Mouse (Mus musculus): ENCODE measurements around the gene Hoxb1. TPM values are rescaled to one million over a fixed set of nuclear protein-coding genes. Genes with fewer than 3 reads are reported as not detected.

Hoxb1 gene
- total RNA-seq, 2 experiments from 2014 or later: not detected

DNA sequence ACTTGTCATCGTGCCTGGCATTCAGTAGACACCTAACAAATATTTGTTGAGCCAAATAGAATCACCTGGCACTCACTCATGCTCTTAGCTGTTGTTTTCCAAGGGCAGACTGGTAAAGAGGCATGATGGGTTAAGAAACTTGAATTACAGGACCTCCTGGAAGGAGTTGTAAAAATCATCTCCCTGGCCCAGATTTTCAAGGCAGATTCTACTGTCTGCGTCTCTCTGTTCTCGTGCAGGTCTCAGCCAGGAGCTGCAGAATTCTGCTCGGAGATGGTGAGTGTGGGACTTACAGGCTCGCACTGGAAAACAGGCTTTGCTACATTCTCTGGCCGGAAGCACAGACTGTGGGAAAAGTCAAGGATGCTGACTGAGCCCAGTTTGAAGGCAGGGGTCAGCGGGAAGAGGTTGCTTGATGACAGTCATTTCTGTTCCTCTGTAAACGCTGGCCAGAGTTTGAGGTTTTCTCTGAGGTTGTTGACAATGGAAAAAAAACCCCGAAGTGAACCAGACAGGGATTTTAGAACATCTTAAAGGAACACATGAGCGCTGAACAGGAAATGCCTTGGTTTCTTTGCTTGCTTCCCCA is 38.6 kb downstream of the Hoxb1 start:
- peak; percentile 50 for DNase-seq

DNA sequence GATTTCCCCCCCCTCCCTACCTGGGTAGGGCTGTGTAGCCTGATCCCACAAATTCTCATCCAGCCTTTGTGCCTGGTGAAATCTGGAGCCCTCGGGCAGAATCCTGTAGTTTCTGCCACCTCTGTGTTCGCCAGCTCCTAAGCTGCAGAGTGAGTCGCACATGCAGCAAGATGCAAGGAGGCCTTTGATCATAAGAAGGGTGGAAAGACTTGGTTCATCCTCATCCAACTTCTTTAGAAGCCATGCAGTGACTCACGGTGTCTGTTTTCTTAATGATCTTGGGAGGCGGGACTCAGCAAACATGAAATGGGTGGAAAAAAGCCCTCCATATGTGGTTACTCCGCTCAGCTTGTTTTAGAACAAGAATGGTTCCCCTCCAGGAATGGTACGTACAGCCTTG is 39.3 kb downstream of the Hoxb1 start:
- no peak for DNase-seq

DNA sequence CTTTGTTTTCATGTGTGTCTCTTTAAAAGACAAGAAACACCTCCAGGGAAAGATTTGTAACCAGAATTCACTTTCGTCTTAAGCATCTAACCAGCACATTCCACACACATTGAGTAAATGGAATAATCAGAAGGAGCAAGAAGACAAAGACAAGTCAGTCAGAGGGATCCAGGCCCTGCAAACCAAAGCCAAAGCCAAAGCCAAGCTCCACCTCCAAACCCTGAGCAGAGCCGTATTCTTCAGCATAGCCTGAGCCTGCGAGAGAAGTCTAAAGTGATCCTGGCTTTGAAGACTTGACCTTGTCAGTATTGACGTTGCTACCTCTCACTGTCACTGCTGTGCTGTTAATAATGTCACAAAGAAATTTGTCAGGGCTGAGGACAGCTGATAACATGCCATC is 40.0 kb downstream of the Hoxb1 start:
- DNase-seq: no peak

DNA sequence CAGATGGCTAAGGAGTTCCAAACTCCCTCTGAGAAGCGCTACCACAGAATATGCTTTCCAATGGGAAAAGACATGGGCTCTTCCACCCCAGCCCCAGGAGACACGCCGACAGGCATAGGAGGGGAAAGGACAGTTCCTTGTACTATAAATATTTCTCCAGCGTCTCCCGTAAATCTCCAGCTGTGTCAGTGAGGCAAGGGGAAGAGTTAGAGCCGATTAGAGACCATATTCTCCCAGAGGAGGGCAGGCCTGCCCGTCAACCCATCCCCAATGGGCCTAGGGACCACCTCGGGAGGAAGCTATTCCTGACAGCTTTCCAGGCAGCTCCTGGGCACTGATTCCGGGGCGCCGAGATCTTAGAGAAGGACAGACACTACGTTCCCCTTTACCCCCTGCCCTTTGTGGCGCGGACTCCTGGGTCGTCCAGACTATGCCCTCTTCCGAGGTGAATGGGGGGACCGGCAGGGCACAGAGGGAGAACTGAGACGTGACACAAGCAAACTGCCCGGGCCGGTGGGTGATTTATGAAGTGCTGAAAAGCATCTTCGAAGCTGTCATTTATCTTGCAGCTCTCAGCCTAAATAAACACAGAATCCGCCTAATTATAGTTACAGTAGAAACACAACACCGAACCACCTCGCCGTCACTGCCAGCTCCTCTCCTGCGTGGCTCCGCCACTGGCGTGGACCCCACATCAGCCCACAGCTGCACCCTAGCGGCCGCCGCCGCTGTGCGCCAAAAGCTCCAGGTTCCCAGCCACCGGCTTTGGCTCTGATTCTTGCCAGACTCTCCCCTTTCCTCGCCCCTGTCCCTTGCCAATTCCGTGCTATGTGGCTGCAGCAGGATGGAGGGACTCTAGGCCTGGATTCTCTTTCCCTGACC is 41.9 kb downstream of the Hoxb1 start:
- DNase-seq: peak; percentile 92

DNA sequence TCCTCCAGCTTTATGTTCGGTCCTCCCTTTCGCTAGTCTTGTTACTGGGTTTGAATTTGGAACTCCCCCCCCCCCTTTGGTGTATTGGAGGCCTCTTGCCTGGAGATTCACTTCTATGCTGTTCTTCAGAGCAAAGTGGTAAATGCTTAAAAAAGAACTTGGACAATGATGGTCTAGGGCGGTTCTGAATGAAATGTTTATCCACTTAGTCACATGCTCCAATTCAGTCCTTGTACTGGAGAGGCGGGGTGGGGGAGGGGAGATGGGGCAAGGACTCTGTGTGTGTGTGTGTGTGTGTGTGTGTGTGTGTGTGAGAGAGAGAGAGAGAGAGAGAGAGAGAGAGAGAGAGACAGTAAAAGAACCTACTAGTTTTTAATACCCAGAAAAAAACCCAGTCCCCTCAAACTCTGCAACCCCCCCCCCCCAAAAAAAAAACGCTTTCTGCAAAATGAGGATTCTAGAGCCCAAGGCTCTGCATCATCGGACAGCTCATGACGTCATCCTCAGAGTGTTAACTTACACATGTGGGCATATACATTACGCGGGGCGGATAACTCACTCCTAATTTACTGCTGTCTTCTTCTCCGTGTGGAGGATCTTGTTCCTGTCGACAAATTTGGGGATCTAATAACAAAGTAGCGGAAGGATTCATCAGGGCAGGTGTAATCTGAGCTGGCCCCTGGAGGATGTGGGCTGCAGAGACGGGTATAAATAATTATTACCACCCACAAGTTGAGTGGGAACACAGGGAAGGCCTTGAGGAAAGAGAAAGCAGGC is 42.9 kb downstream of the Hoxb1 start:
- DNase-seq: no peak

DNA sequence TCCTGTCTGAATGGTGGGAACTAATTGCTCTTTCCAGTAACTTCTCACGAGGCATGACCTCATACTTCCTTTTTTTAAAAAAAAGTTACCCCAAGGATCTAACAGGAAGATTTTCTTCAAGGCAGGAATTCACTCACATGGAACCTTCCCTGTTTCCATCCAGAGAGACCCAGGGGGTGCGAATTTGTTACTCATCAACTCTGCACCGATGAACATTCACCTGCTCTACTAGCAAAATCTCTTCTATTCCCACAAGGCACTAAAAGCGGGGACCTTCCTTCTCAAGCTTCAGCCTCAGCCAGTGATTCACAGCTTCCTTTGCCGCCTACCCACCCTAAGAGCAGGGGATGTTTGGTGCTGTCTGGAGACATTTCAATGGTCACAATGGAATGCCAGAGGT is 45.5 kb downstream of the Hoxb1 start:
- DNase-seq: no peak

DNA sequence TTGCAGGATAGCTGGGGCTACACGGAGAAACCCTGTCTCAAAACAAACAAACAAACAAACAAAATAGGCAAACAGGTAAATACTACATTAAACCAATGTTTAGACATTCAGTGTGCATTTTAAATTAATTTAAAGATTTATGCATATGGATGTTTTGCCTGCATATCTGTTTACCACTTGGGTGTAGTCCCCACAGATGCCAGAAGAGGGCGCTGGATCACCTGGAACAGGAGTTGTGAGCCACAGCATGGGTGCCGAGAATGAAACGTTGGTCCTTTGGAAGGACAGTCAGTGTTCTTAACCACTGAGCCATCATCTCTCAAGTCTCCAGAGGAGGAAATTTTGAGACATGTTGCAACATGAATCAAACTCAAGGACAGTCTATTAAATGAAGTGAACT is 46.4 kb downstream of the Hoxb1 start:
- DNase-seq: no peak

DNA sequence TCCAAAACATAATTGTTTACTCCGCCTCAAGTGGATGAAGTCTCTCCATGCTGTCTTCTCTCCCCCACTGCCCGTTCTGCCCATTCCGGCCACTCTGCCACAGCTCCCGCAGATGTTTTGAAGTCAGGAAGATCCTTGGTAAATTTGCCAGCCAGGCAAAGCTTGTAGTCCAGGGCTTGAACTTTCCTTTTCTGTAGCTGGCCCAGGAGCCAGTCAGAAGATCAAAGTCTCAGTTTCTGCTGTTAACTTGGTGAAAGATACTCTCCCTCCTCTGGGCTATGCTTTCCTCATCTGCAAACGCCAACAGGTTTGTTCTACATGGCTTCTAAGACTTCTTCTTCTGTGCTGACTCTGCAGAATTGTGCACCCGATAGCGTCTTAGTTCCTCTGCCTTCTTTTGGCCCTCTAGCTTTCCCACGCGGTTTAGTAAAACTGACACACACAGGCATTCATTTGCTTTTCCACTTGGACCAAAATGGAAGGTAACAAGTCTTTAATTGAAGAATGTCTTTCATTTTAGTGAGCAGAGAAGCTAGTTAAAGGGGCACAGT is 47.5 kb downstream of the Hoxb1 start:
- DNase-seq: no peak

DNA sequence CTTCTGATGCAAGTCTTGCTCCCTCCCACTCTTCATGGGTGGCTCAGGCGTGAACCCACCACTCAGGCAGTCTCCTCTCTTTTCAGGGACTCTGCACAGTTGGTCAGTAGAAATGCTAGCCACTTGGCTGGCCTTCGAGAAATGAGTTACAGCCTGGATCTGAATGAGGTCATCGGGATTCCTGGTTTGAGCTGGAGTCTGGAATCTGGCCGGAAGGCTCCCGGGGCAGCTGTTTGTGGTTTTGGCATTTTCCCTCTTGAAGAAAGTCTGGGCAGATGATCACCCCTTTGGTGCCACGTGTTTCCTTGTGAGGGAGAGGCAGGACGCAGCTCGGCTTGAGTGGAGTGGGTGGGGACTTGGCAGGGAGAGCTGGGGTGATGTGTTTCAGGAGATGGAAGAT is 48.0 kb downstream of the Hoxb1 start:
- DNase-seq: peak; percentile 84

DNA sequence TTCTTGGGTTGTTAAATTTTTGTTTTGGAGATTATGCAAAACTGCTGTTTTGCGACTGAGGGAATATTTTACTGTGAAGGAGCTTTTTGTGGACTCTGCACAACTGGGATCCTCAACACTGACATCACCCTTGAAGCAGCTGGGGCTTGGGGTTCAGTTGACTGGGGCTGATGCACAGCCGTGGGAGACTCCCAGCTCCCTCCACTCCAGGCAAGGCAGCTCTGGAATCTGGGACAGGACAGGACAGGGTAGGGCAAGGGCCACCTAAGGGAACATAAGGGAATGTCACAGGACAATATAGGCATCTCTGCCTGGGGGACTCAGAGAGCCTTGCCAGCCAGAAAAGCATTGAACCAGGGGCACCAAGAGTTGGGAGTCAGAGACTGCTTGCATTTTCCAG is 48.5 kb downstream of the Hoxb1 start:
- no peak for DNase-seq

Small RNA genes within 50 kb of the gene (microRNA-seq; reads per million reads assigned to microRNA genes)
- 27,315 reads per million, percentile 97 among the genes with 10 or more reads in this experiment for gene Mir10a

Other genes with a start within 250 kb of the Hoxb1 start
- not detected for gene Ttll6, start 232.0 kb upstream of the Hoxb1 start, total RNA-seq (2021)
- gene Hoxb13, start 171.4 kb upstream of the Hoxb1 start, total RNA-seq (2021): under 1 TPM in 1 of 2 experiments, not detected in 1; 0.12 TPM
- 10 to 100 TPM; 55.7 to 73.6 TPM for gene Hoxb9, start 94.3 kb upstream of the Hoxb1 start, total RNA-seq (2021)
- gene Hoxb8, start 83.8 kb upstream of the Hoxb1 start, total RNA-seq (2021): 10 to 100 TPM; 38.5 to 44.0 TPM
- gene Hoxb7, start 79.1 kb upstream of the Hoxb1 start, total RNA-seq (2021): 10 to 100 TPM; 27.3 to 27.7 TPM
- gene Hoxb6, start 73.3 kb upstream of the Hoxb1 start, total RNA-seq (2021): 10 to 100 TPM; 23.6 to 29.8 TPM
- 10 to 100 TPM; 12.1 to 17.1 TPM for gene Hoxb5, start 62.4 kb upstream of the Hoxb1 start, total RNA-seq (2021)
- 10 to 100 TPM in 1 of 2 experiments, 1 to 10 TPM in 1; 8.4 to 15.9 TPM for gene Hoxb4, start 47.5 kb upstream of the Hoxb1 start, total RNA-seq (2021)
- 10 to 100 TPM; 13.7 to 24.8 TPM for gene Hoxb3, start 42.4 kb upstream of the Hoxb1 start, total RNA-seq (2021)
- 10 to 100 TPM; 16.3 to 16.7 TPM for gene Hoxb2, start 15.2 kb upstream of the Hoxb1 start, total RNA-seq (2021)
- 1 to 10 TPM; 4.7 to 7.6 TPM for gene Skap1, start 98.8 kb downstream of the Hoxb1 start, total RNA-seq (2021)

All from adrenal gland, postnatal 10 days (tissue).